Mouse (Mus musculus) erythroblast, embryonic 14.5 days (primary cell): ENCODE data around the gene Rbak.

Experiments used
- GATA1 ChIP-seq: IDR thresholded peaks from 2 replicates; pipeline ENCODE4 v1.6.1; 2012; ENCODE audit warnings: low read length, inconsistent platforms, mixed read lengths
- TAL1 ChIP-seq: IDR thresholded peaks from 3 replicates; pipeline ENCODE4 v1.6.1; 2012; ENCODE audit warnings: low read length, inconsistent platforms, mixed read lengths

- TF ChIP-seq TAL1 (no peak), GATA1 (no peak)
Measured at GRCm38 (mm10) chr5:143149536-143149935, 31.0 kb downstream of the Rbak start.
